Mouse (Mus musculus) left cerebral cortex, postnatal 25 days (tissue): Measurements from ENCODE around the gene Lhx5. TPM values are rescaled to one million over a fixed set of nuclear protein-coding genes. Genes with fewer than 3 reads are reported as not detected.

Experiments
- DNase-seq, 2 experiments: peaks; one replicate each; pipeline ENCODE4 v3.0.0; 2022; ENCODE audit warnings: low spot score in 2 of 2, mixed read lengths in 1 of 2
- intact Hi-C: fragments of 180-260 bp; cut with DNase I; formaldehyde crosslinking; loops from one replicate; pipeline ENCODE4 v1.15.1; 2025
- total RNA-seq, 2 experiments: library from RNA; stranded (reverse); gene quantifications; 2 replicates each; pipeline ENCODE4 v1.2.3; 2021

Lhx5 gene
- under 1 TPM; 0.21 to 0.25 TPM for total RNA-seq

- peak; percentile 45 to 54 for DNase-seq
- intact Hi-C loops: loop anchor here (10.0 kb wide), 1 partner anchor 1557 kb away; no protein-coding TSS in a partner anchor
These were observed at the start of gene Lhx5 for GRCm38 (mm10) chr5:120431649-120432485. Lhx5 (plus strand) TSS chr5:120431699.

GRCm38 (mm10) chr5:120386361-120386760, 45.1 kb upstream of the Lhx5 start:
- intact Hi-C loops: no loop called here
- DNase-seq: peak in 1 of 2 experiments; percentile 47

DNA sequence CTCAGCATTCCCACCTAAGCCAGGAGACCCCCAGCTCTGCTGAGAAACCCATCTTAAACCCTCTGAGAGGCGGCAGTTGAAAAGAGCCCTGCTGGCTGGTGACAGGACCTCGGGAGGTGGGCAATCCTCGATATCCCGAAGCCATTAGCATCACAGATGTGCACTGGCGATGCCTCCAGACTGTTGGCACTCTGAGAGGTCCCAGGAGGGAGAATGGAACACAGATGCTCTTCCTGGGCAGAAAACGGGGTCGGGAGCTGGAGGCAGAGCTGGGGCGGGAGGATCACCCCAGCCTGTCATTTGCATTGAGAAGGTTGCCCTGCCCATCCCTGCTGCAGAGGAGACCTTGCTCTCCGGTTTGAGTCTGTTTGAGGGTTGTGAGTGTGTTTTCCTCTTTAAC, 42.7 kb upstream of the Lhx5 start:
- intact Hi-C loops: no loop called here

GRCm38 (mm10) chr5:120389973-120390372, 41.5 kb upstream of the Lhx5 start:
- intact Hi-C loops: no loop called here
- DNase-seq: no peak

More for the DNA sequence above, 42.7 kb upstream of the Lhx5 start:
- DNase-seq: no peak

DNA sequence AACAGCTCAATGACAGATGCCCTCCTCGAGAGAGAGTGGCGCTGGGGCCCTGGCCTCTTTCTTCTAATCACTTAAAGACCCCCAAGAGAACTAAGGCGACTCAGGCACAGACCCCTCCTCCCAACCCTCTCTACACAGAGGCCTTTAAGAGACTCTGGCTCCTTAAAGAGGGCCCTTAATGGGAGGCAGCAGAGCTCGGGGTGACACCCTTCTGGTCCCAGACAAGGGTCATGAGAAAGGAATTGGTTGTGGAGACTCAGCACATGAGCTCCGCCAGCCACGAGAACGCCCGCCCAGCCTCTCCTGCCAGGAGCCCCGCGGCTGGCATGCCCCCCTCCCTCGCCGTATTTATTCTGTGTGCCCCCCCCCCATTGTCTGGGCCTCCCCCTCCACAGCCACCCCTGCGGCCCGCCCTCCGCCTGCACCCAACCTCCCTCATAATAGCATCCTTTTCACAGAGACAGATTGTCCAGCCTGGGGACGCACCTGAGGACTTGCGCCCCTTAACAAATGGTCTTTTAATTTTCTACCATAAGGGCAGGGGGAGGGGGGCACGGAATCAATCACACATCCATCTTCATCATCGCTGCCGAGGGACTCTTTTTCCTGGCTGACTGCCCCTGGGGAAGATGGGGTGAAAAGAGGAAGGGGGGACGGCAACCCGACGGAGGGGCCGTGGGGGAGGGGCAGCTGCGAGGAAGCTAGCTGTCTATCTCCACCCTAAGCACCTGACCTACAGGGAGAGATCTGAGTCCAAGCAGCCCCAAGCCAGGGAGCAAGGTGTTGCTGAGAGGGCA, 37.4 kb upstream of the Lhx5 start:
- DNase-seq: no peak
- intact Hi-C loops: no loop called here

DNA sequence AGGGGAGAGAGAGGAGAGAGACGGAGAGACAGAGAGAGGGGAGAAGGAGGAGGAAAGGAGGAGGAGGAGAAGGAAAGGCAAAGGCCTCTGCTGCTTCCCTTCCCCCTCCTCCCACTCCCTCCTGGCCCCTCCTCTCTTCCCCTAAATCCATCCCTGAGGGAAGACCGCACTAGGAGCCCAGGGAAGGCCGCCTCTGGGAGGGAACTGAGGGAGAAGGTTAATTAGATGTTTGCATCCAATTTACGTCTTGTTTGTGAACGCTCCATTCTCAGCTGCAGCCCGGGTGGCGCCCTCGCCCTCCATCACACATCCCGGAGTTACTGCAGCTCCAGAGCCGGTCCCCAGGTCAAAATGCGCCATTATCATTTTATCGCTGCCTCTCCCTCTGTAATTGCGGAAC, 33.5 kb upstream of the Lhx5 start:
- intact Hi-C loops: no loop called here
- DNase-seq: no peak

GRCm38 (mm10) chr5:120404831-120405591, 26.5 kb upstream of the Lhx5 start:
- intact Hi-C loops: no loop called here
- no peak for DNase-seq

- DNase-seq: no peak
- intact Hi-C loops: no loop called here
These were observed 22.6 kb upstream of the Lhx5 start for GRCm38 (mm10) chr5:120408933-120409332.

GRCm38 (mm10) chr5:120409385-120410378, 21.8 kb upstream of the Lhx5 start:
- peak; percentile 27 to 38 for DNase-seq
- intact Hi-C loops: no loop called here

GRCm38 (mm10) chr5:120413436-120413835, 18.1 kb upstream of the Lhx5 start:
- DNase-seq: no peak
- intact Hi-C loops: no loop called here

- peak in 1 of 2 experiments; percentile 79 for DNase-seq
- intact Hi-C loops: loop anchor here (10.0 kb wide), 1 partner anchor 615 kb away; no protein-coding TSS in a partner anchor
These were observed 11.4 kb upstream of the Lhx5 start for GRCm38 (mm10) chr5:120420106-120420505.

DNA sequence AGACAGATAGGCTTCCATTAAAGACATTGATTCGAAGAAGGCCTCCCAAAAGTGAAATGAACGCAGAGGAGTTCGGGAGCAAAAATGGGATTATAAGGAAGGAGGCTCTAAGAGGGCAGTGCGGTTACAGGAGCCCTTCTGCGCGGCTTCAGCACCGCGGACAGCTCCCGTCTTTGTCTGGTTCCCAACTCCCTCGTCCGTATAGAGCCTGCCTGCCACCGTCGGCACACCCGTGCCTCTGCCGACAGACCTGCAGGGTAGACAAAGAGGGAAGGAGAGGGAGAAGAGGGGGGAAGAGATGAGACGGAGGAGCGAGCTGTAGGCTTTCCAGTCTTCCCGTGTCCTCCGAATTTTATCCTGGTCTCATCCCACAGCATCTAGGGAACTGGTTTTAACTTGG, 7.5 kb upstream of the Lhx5 start:
- no peak for DNase-seq
- intact Hi-C loops: loop anchor here (10.0 kb wide), 1 partner anchor 619 kb away; no protein-coding TSS in a partner anchor

DNA sequence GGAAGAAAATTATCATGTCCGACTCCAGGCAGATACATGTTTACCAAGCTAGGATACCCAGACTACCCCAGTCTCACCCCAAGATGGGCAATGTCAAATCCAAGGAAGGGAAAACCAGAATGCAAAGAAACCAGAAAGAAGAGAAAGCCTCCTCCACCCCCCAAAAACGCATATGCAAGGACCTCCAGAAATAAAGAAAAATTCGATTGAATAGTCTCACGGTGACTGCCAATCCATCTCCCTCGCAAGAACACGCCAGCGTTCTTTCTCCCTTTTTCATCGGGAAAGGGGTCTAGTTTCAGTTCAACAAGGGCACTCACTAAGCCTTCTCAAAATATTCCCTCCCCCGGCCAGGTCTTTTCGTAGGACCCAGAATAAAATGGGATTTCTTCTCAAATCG, 6.8 kb upstream of the Lhx5 start:
- intact Hi-C loops: loop anchor here (10.0 kb wide), 1 partner anchor 620 kb away; no protein-coding TSS in a partner anchor
- no peak for DNase-seq

GRCm38 (mm10) chr5:120425711-120426110, 5.8 kb upstream of the Lhx5 start:
- intact Hi-C loops: loop anchor here (10.0 kb wide), 1 partner anchor 621 kb away; no protein-coding TSS in a partner anchor
- no peak for DNase-seq

DNA sequence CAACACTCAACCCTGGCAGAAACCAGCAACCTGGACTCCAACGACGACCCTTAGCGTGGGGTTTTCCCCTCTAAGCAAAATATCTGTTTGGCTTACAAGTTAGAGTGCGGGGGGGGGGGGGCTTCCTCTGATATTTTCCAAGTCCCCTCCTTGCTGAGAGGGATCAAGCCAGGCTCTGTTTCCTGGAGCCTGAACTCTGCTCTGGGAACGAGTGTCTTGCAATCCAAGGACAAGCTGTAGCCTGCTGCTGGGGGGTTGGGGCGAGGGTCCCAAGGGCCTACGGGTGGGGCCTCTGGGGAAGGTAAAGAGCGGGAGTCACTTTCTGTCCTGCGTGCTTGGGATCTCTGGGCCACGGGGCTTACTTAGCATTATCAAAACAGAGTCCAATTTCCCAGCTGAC, 4.9 kb upstream of the Lhx5 start:
- intact Hi-C loops: loop anchor here (10.0 kb wide), 1 partner anchor 622 kb away; no protein-coding TSS in a partner anchor
- no peak for DNase-seq

GRCm38 (mm10) chr5:120427451-120427938, 4.0 kb upstream of the Lhx5 start:
- no peak for DNase-seq
- intact Hi-C loops: loop anchor here (10.0 kb wide), 1 partner anchor 623 kb away; no protein-coding TSS in a partner anchor

DNA sequence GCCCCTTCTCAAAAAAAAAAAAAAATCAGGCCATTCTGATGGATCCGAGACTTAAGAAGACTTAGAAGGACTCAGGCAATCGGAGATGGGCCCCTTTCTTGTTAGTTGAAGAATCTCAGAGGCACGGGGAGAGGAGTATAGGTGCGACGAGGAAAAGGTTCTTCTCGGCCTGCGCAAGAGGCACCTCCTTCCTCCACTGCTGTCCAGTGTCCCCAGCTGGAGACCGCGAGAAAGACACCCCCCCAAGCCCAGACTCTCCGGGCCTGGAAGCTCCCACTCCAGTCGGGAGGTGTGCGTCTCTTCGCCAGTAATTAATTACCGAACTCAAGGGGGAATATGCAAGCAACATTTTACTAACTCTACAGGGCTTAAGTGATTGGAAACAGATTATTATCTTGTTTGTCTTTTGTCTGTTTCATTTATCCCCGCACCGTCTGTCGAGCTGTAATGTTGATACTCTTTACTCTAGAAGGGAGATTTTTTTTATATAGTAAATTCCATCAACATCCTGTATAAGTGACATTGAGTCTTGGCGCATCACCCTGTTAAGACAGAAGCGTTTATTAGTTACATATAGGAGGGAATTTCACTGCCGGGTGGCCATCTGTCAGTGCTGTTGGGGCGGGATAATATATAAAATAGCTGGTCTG, 3.2 kb upstream of the Lhx5 start:
- intact Hi-C loops: loop anchor here (10.0 kb wide), 1 partner anchor 624 kb away; no protein-coding TSS in a partner anchor

DNA sequence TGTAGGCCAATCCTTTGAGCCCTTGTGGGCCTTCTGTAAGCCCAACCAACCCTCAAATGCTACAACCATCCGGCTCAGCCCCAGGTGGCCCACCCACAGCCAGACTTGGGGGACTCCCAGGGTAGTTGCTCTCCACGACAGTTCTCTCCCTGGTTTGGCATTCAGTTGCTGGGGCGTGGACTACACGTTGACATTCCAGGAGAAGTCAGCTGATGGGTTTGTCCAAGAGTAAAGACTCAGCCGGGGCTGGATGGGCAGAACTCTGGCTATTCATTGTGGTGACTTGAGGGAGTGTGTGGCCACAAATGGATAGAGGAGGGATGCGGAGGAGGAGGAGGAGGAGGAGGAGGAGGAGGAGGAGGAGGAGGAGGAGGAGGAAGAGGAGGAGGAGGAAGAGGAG, 2.5 kb upstream of the Lhx5 start:
- intact Hi-C loops: loop anchor here (10.0 kb wide), 1 partner anchor 624 kb away; no protein-coding TSS in a partner anchor
- no peak for DNase-seq

More for the DNA sequence above, 3.2 kb upstream of the Lhx5 start:
- DNase-seq: no peak
